Mouse (Mus musculus) liver, adult 2 months (tissue): ENCODE measurements at regions not wholly inside any gene's neighbourhood (a gene's known extent, or its start where the extent isn't known, plus 50 kb on each side); places are given as distances from the start of the nearest gene placed in this dataset.

Source experiments
- CTCF ChIP-seq: fragments of 200-500 bp; IDR thresholded peaks from 2 replicates; pipeline ENCODE4 v1.5.1; 2011; ENCODE audit warnings: low read depth, low read length, control low read depth
- POLR2A ChIP-seq: fragments of 200-500 bp; IDR thresholded peaks from 2 replicates; pipeline ENCODE4 v1.6.1; 2011; ENCODE audit warnings: low read length, control low read depth; ENCODE audit not compliant: insufficient read depth; ENCODE audit errors: extremely low read depth

- TF ChIP-seq POLR2A: no peak
- no peak for TF ChIP-seq CTCF
Measured at GRCm38 (mm10) chr17:83101756-83102155, 113.3 kb upstream of the Pkdcc start.
